Mouse (Mus musculus): ENCODE data around the gene Adra2b.

Gene Adra2b

GRCm38 (mm10) chr2:127338833-127339232, 24.2 kb upstream of the Adra2b start:
- DNase-seq (ENCODE audit: low read depth, low spot score), result no peak

- DNase-seq (ENCODE audit: low read depth, low spot score), result no peak
These were observed 23.7 kb upstream of the Adra2b start for GRCm38 (mm10) chr2:127339262-127339661.

GRCm38 (mm10) chr2:127341159-127341558, 21.8 kb upstream of the Adra2b start:
- DNase-seq (ENCODE audit: low read depth, low spot score), result peak; percentile 40

GRCm38 (mm10) chr2:127346334-127346733, 16.7 kb upstream of the Adra2b start:
- DNase-seq (ENCODE audit: low read depth, low spot score), result no peak

GRCm38 (mm10) chr2:127347147-127347985, 15.6 kb upstream of the Adra2b start:
- no peak for DNase-seq (ENCODE audit: low read depth, low spot score)

GRCm38 (mm10) chr2:127353881-127354280, 9.1 kb upstream of the Adra2b start:
- no peak for DNase-seq (ENCODE audit: low read depth, low spot score)

GRCm38 (mm10) chr2:127363282-127363652, 259 bp downstream of the Adra2b start:
- no peak for DNase-seq (ENCODE audit: low read depth, low spot score)

GRCm38 (mm10) chr2:127363696-127364095, 688 bp downstream of the Adra2b start:
- DNase-seq (ENCODE audit: low read depth, low spot score), result no peak

- no peak for DNase-seq (ENCODE audit: low read depth, low spot score)
These were observed 1.4 kb downstream of the Adra2b start for GRCm38 (mm10) chr2:127364452-127364851.

GRCm38 (mm10) chr2:127367126-127367820, 4.3 kb downstream of the Adra2b start:
- DNase-seq (ENCODE audit: low read depth, low spot score), result no peak

GRCm38 (mm10) chr2:127369703-127370376, 6.8 kb downstream of the Adra2b start:
- DNase-seq (ENCODE audit: low read depth, low spot score), result no peak

- DNase-seq (ENCODE audit: low read depth, low spot score), result no peak
These were observed 7.8 kb downstream of the Adra2b start for GRCm38 (mm10) chr2:127370561-127371483.

- DNase-seq (ENCODE audit: low read depth, low spot score), result no peak
These were observed 8.5 kb downstream of the Adra2b start for GRCm38 (mm10) chr2:127371484-127371861.

- no peak for DNase-seq (ENCODE audit: low read depth, low spot score)
These were observed 9.1 kb downstream of the Adra2b start for GRCm38 (mm10) chr2:127372082-127372481.

GRCm38 (mm10) chr2:127374131-127374530, 11.1 kb downstream of the Adra2b start:
- DNase-seq (ENCODE audit: low read depth, low spot score), result no peak

GRCm38 (mm10) chr2:127375087-127375486, 12.1 kb downstream of the Adra2b start:
- DNase-seq (ENCODE audit: low read depth, low spot score), result no peak

- no peak for DNase-seq (ENCODE audit: low read depth, low spot score)
These were observed 12.8 kb downstream of the Adra2b start for GRCm38 (mm10) chr2:127375759-127376341.

GRCm38 (mm10) chr2:127376423-127377051, 13.5 kb downstream of the Adra2b start:
- no peak for DNase-seq (ENCODE audit: low read depth, low spot score)

- DNase-seq (ENCODE audit: low read depth, low spot score), result no peak
These were observed 15.1 kb downstream of the Adra2b start for GRCm38 (mm10) chr2:127377942-127378610.

- no peak for DNase-seq (ENCODE audit: low read depth, low spot score)
These were observed 15.6 kb downstream of the Adra2b start for GRCm38 (mm10) chr2:127378611-127378990.

All from skeletal muscle tissue, adult 2 months (tissue).